15 mouse cellular contexts compared by ENCODE assay signal in the genomic region with DNA sequence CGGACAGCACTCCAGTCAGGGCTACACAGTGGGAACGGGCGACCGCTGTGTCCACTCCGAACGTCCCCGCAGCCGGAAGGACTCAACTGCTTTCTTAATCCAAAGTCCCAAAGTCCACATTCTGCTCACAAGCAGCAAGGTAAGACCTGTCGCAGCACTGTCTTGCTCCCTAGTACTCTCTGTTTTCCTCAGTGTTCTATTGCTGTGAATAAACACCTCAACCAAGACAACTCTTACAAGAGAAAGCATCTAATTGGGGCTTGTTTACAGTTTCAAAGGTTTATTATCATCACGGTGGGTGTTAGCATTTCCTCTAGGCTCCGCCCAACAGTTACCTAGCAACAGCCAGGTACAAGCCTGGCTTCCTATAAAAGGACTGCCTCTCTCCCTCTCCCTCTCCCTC. TPM values are rescaled to one million over a fixed set of nuclear protein-coding genes. Genes with fewer than 3 reads are reported as not detected.
A peak's percentile ranks its signal among the peaks of the same experiment; 100 is the strongest.
DNase-seq lines count a peak whose midpoint lies in the region; ATAC-seq lines count a peak whose summit lies in the region.
"Had no signal": no experiment of that assay in that cellular context is flagged by ENCODE, and none has a peak within 500 bp of the region (broad histone marks: within the 10 kb centered on the region; RNA-seq: fewer than 3 reads in every experiment).

No protein-coding gene starts in this region.

- H3K36me3 ChIP-seq in liver, embryonic 13.5 days = no peaks in the 10 kb centered on the region
- no peaks in the 10 kb centered on the region for H3K36me3 ChIP-seq in liver, embryonic 11.5 days (ENCODE audit: control insufficient read depth, insufficient read depth, low read length)
- H3K36me3 ChIP-seq: limb, embryonic 12.5 days; midbrain, embryonic 12.5 days; stomach, embryonic 15.5 days had no signal

- DNase-seq in liver, embryonic 13.5 days = no peak
- no peak for DNase-seq in liver, embryonic 11.5 days (ENCODE audit: low spot score)
- peak; percentile 62 to 65 for DNase-seq in kidney, adult 8-10 months
- peak; percentile 14 to 49 for DNase-seq in kidney, postnatal 4 days
- DNase-seq in frontal cortex, postnatal 14 days (ENCODE audit: low spot score in 2 of 2) = no peak
- DNase-seq in frontal cortex, postnatal 36 days (ENCODE audit: low spot score in 2 of 2) = no peak
- DNase-seq in frontal cortex, postnatal 10 days (ENCODE audit: low spot score in 2 of 2) = no peak
- DNase-seq: adrenal gland, postnatal 25 days; B cell, adult 2 months; cerebellum, postnatal 14 days; lung, postnatal 14 days; thymus, postnatal 25 days had no signal

- no peaks in the 10 kb centered on the region for H3K27me3 ChIP-seq in liver, embryonic 13.5 days
- H3K27me3 ChIP-seq in liver, embryonic 11.5 days (replicated peaks; ENCODE audit: control insufficient read depth, insufficient read depth, low read length) = no peaks in the 10 kb centered on the region
- H3K27me3 ChIP-seq: limb, embryonic 12.5 days; stomach, embryonic 15.5 days had no signal

- ATAC-seq in liver, embryonic 13.5 days (ENCODE audit: low read depth) = 0 out of 2 replicates have a peak, but pooled peaks have one; percentile 24
- no peak for ATAC-seq in liver, embryonic 11.5 days (replicated peaks; ENCODE audit: low FRiP score)

- H3K27ac ChIP-seq in liver, embryonic 13.5 days = no peak overlapping the region
- no peak overlapping the region for H3K27ac ChIP-seq in liver, embryonic 11.5 days (ENCODE audit: low read depth, low read length)
- H3K27ac ChIP-seq: limb, embryonic 12.5 days; midbrain, embryonic 12.5 days; stomach, embryonic 15.5 days had no signal

- 31% methylated on average over 11 of the region's 11 CpGs for WGBS in liver, embryonic 13.5 days (ENCODE audit: insufficient replicate concordance)
- 33% methylated on average over 11 of the region's 11 CpGs for WGBS in liver, embryonic 11.5 days

- H3K9me3 ChIP-seq in liver, embryonic 13.5 days (replicated peaks) = no peaks in the 10 kb centered on the region
- H3K9me3 ChIP-seq in liver, embryonic 11.5 days (ENCODE audit: control insufficient read depth, low read length) = no peaks in the 10 kb centered on the region
- H3K9me3 ChIP-seq: limb, embryonic 12.5 days; midbrain, embryonic 12.5 days; stomach, embryonic 15.5 days had no signal

- H3K4me3 ChIP-seq in liver, embryonic 13.5 days (replicated peaks) = no peak overlapping the region
- H3K4me3 ChIP-seq in liver, embryonic 11.5 days (ENCODE audit: low read depth, low read length) = no peak overlapping the region
- H3K4me3 ChIP-seq: limb, embryonic 12.5 days; midbrain, embryonic 12.5 days; stomach, embryonic 15.5 days had no signal

- no peak overlapping the region for H3K4me2 ChIP-seq in liver, embryonic 13.5 days
- no peak overlapping the region for H3K4me2 ChIP-seq in liver, embryonic 11.5 days
- H3K4me2 ChIP-seq: limb, embryonic 12.5 days; midbrain, embryonic 12.5 days; stomach, embryonic 15.5 days had no signal

- H3K4me1 ChIP-seq in liver, embryonic 13.5 days (replicated peaks) = no peaks in the 10 kb centered on the region; the same call in 1 of the 2 replicates
- no peaks in the 10 kb centered on the region for H3K4me1 ChIP-seq in liver, embryonic 11.5 days (replicated peaks; ENCODE audit: control insufficient read depth, insufficient read depth, low read length)
- H3K4me1 ChIP-seq: limb, embryonic 12.5 days; midbrain, embryonic 12.5 days; stomach, embryonic 15.5 days had no signal

- H3K9ac ChIP-seq in liver, embryonic 13.5 days = no peak overlapping the region
- H3K9ac ChIP-seq in liver, embryonic 11.5 days (ENCODE audit: low read depth, low read length) = no peak overlapping the region
- H3K9ac ChIP-seq: limb, embryonic 12.5 days; midbrain, embryonic 12.5 days; stomach, embryonic 15.5 days had no signal

RNA-seq across cellular contexts. Expression of a gene that starts 16.6 kb away (rescaled TPM):
- 0.05 TPM in 2 replicates for polyA plus RNA-seq in liver, embryonic 13.5 days (2015; fragmentation: Nextera tagmentation; extraction: Ambion mirVana)
- 0.27 TPM in 2 replicates for polyA plus RNA-seq in liver, embryonic 11.5 days (2014; fragmentation: Nextera tagmentation; extraction: Ambion mirVana)

RNA-seq across cellular contexts. Expression of a gene that starts 19.3 kb away (rescaled TPM):
- polyA plus RNA-seq in liver, embryonic 13.5 days (2015; fragmentation: Nextera tagmentation; extraction: Ambion mirVana) = 7.3 and 9.1 TPM in 2 replicates
- 20.6 and 22.2 TPM in 2 replicates for polyA plus RNA-seq in liver, embryonic 11.5 days (2014; fragmentation: Nextera tagmentation; extraction: Ambion mirVana)

RNA-seq across cellular contexts. Expression of a gene that starts 33.2 kb away (rescaled TPM):
- 0.15 and 0.18 TPM in 2 replicates for polyA plus RNA-seq in liver, embryonic 13.5 days (2015; fragmentation: Nextera tagmentation; extraction: Ambion mirVana)
- 0.45 and 0.52 TPM in 2 replicates for polyA plus RNA-seq in liver, embryonic 11.5 days (2014; fragmentation: Nextera tagmentation; extraction: Ambion mirVana)
- polyA plus RNA-seq: limb, embryonic 12.5 days had no signal

RNA-seq across cellular contexts. Expression of a gene that starts 43.0 kb away (rescaled TPM):
- polyA plus RNA-seq in liver, embryonic 13.5 days (2015; fragmentation: Nextera tagmentation; extraction: Ambion mirVana) = 12.2 and 12.5 TPM in 2 replicates
- 27.9 and 35.9 TPM in 2 replicates for polyA plus RNA-seq in liver, embryonic 11.5 days (2014; fragmentation: Nextera tagmentation; extraction: Ambion mirVana)

Comparison
In these comparisons a context has a peak if more than half of its experiments do, and no peak if none do; other contexts are left out.
1. DNase-seq: peak in kidney, adult 8-10 months (2 of 2) and kidney, postnatal 4 days (2 of 2); none in liver, embryonic 13.5 days (single experiment), liver, embryonic 11.5 days (single experiment), frontal cortex, postnatal 14 days (0 of 2), frontal cortex, postnatal 36 days (0 of 2) and frontal cortex, postnatal 10 days (0 of 2).